Mouse (Mus musculus) megakaryocyte, embryonic 14.5 days (primary cell): Measurements from ENCODE around the gene Hnrnpa2b1. TPM values are rescaled to one million over a fixed set of nuclear protein-coding genes. Genes with fewer than 3 reads are reported as not detected.

Source experiments
- H3K27me3 ChIP-seq: replicated peaks from 2 replicates; pipeline ENCODE3; 2012; ENCODE audit warnings: inconsistent platforms
- H3K36me3 ChIP-seq: replicated peaks from 2 replicates; pipeline ENCODE3; 2012; ENCODE audit warnings: low read length, inconsistent platforms, mixed read lengths
- H3K4me1 ChIP-seq: 2 replicates; pipeline ENCODE4 v1.6.1; 2012; ENCODE audit warnings: inconsistent platforms
- H3K4me3 ChIP-seq: replicated peaks from 2 replicates; pipeline ENCODE3; 2012; ENCODE audit warnings: moderate library complexity, mild to moderate bottlenecking, inconsistent platforms
- H3K9me3 ChIP-seq: 2 replicates; pipeline ENCODE4 v1.6.1; 2012; ENCODE audit warnings: inconsistent platforms
- FLI1 ChIP-seq: IDR thresholded peaks from 2 replicates; pipeline ENCODE4 v1.6.1; 2012; ENCODE audit warnings: low read length, inconsistent platforms, mixed read lengths
- GATA1 ChIP-seq: IDR thresholded peaks from 3 replicates; pipeline ENCODE4 v1.6.1; 2012; ENCODE audit warnings: mixed read lengths, low read length, inconsistent platforms, borderline replicate concordance
- polyA plus RNA-seq: library from polyadenylated mRNA; stranded (reverse); fragments of >175 nt; gene quantifications from 2 replicates; pipeline ENCODE4 v1.2.3, GENCODE M21; 2012; ENCODE audit warnings: low replicate concordance; ENCODE audit not compliant: insufficient read depth

The Hnrnpa2b1 gene
- polyA plus RNA-seq, 1 experiment, result 192 TPM

DNA sequence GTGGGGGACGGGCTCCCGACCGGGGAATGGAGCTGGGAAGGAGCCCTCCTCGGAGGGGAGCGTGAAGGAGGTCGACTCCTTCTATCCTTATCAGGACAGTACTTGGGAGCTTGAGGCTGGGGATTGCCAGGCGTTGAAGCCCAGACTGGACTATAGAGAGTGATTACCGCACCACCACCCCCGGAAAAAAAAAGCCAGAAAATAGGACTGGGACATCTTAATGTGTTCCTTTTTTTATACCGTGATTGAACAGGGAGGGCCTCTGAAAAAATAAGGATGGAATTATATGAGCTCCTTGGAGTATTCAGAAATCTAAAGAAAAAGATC, 1.4 kb upstream of the Hnrnpa2b1 start:
- H3K36me3 ChIP-seq, result peaks cover 52% of the 10 kb centered on the region
- TF ChIP-seq GATA1, result no peak
- TF ChIP-seq FLI1, result no peak

GRCm38 (mm10) chr6:51470311-51471178, 851 bp upstream of the Hnrnpa2b1 start, which contains the start of gene Cbx3:
TSS of gene Cbx3 (plus strand) at chr6:51470360.
- no peaks in the 10 kb centered on the region for H3K9me3 ChIP-seq
- no peaks in the 10 kb centered on the region for H3K27me3 ChIP-seq
- peak within 1 kb of the TSS; percentile 97 for H3K4me3 ChIP-seq
- peaks cover 52% of the 10 kb centered on the region for H3K36me3 ChIP-seq
- peaks cover 33% of the 10 kb centered on the region for H3K4me1 ChIP-seq
- no peak for TF ChIP-seq GATA1
- no peak for TF ChIP-seq FLI1

More for the DNA sequence above, 1.4 kb upstream of the Hnrnpa2b1 start:
- H3K9me3 ChIP-seq, result no peaks in the 10 kb centered on the region
- peaks cover 27% of the 10 kb centered on the region for H3K4me1 ChIP-seq
- H3K27me3 ChIP-seq, result no peaks in the 10 kb centered on the region
- peak overlapping the region; percentile 97 for H3K4me3 ChIP-seq

DNA sequence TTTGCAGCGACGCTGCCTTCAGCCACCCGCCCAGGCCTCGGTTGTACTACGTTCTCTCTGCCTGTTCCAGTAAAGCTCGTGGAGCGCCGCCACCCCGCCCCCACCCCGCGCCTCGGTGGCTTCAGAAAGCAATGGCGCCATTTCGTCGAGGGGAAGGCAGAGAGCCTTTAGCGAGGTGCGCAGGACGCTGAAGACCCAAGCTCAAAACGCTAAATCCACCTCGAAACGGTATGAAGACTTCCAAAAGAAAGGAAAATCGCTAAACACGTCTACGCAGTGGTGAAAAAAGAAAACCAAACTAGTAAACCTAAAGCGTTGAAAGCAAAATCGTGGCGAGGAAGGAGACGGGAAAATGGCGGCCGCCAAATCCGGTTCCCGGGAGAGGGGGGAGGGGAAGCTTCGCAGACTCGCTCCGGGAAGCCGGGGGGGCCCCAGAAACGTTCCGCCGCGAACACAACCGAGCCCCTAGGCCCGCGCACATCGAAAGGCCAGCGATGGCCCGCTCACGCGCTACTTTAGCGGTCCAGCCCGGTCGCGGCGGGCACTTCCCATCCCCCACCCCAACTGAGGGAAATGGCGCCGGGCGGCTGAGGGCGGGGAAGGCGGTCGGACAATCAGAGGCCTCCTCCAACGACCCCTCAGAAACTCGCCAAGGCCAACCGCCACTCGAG, 668 bp downstream of the Hnrnpa2b1 start:
- no peaks in the 10 kb centered on the region for H3K27me3 ChIP-seq
- peaks cover 41% of the 10 kb centered on the region for H3K4me1 ChIP-seq
- TF ChIP-seq GATA1, result no peak
- H3K9me3 ChIP-seq, result no peaks in the 10 kb centered on the region
- peak overlapping the region; percentile 97 for H3K4me3 ChIP-seq
- H3K36me3 ChIP-seq, result peaks cover 52% of the 10 kb centered on the region

DNA sequence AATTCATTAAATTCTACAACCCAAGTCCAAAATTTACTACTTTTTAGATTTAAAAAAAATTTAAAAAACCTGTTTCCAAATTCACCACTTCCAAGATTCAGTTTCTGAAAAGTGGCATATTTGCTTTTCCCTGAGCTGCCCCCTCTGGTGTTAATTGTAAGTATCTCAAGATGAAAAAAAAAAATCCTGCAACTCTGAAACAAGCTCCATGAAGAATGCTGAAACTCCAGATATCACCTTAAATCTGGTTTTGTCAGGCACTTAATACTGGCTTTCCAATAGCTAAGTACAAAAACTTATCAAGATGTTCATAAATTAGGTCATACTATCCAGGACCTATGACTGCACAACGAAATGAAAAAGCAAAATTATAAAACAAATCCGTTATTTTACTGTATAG, 2.0 kb downstream of the Hnrnpa2b1 start:
- Histone ChIP-seq H3K36me3 (peaks cover 50% of the 10 kb centered on the region), H3K27me3 (no peaks in the 10 kb centered on the region), H3K4me3 (peak overlapping the region; percentile 97), H3K9me3 (no peaks in the 10 kb centered on the region), H3K4me1 (peaks cover 46% of the 10 kb centered on the region)
- TF ChIP-seq FLI1 (no peak), GATA1 (no peak)

- H3K4me1 ChIP-seq, result peaks cover 29% of the 10 kb centered on the region
- no peaks in the 10 kb centered on the region for H3K9me3 ChIP-seq
- H3K4me3 ChIP-seq, result no peak overlapping the region
- H3K27me3 ChIP-seq, result no peaks in the 10 kb centered on the region
- peaks cover 75% of the 10 kb centered on the region for H3K36me3 ChIP-seq
- TF ChIP-seq FLI1, result no peak
- no peak for TF ChIP-seq GATA1
Observed at GRCm38 (mm10) chr6:51460363-51460762, 9.3 kb downstream of the Hnrnpa2b1 start.

DNA sequence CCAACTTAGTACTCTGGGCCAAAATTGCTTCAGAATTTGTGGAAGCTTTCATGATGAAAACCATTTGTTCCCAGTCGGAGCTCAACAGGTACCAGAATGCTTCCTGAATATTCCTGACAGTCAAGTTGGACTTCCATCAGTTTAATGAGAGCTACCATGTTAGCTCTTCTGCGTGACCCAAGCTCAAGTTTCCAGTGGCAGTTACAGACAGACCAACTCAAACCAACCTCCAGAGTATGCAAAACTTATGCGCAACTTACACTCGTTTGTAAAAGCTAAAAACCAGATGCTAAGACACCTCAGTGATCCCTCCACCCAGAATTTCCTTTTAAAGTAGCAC, 9.7 kb downstream of the Hnrnpa2b1 start:
- H3K27me3 ChIP-seq, result no peaks in the 10 kb centered on the region
- TF ChIP-seq GATA1, result no peak
- no peak for TF ChIP-seq FLI1
- H3K4me3 ChIP-seq, result no peak overlapping the region
- H3K9me3 ChIP-seq, result no peaks in the 10 kb centered on the region
- H3K36me3 ChIP-seq, result peaks cover 71% of the 10 kb centered on the region
- peaks cover 29% of the 10 kb centered on the region for H3K4me1 ChIP-seq

- Histone ChIP-seq H3K9me3 (no peaks in the 10 kb centered on the region), H3K27me3 (no peaks in the 10 kb centered on the region), H3K36me3 (peaks cover 66% of the 10 kb centered on the region), H3K4me1 (peaks cover 31% of the 10 kb centered on the region), H3K4me3 (no peak overlapping the region)
- TF ChIP-seq FLI1, result no peak
- no peak for TF ChIP-seq GATA1
Observed at GRCm38 (mm10) chr6:51459313-51460020, 10.2 kb downstream of the Hnrnpa2b1 start.

DNA sequence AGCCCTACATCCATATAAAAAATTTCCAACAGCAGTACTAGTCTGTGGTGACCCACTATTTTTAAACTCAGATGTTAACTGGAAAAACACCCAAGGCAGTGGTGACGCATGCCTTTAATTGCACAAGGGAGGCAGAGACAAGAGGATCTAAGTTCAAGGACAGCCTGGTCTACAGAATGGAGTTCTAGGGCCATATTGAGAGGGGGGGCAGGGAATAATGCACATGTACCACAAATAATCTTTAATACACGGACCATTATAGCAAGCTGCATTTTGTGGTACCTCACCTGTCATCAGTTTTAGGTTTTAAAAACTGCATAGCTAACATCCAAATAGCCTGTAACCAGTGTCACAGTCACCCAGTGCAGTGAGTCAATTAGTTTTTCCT, 10.8 kb downstream of the Hnrnpa2b1 start:
- peaks cover 61% of the 10 kb centered on the region for H3K36me3 ChIP-seq
- no peak overlapping the region for H3K4me3 ChIP-seq
- TF ChIP-seq FLI1 (no peak), GATA1 (no peak)
- H3K9me3 ChIP-seq, result no peaks in the 10 kb centered on the region
- peaks cover 2% of the 10 kb centered on the region for H3K27me3 ChIP-seq
- H3K4me1 ChIP-seq, result peaks cover 27% of the 10 kb centered on the region

DNA sequence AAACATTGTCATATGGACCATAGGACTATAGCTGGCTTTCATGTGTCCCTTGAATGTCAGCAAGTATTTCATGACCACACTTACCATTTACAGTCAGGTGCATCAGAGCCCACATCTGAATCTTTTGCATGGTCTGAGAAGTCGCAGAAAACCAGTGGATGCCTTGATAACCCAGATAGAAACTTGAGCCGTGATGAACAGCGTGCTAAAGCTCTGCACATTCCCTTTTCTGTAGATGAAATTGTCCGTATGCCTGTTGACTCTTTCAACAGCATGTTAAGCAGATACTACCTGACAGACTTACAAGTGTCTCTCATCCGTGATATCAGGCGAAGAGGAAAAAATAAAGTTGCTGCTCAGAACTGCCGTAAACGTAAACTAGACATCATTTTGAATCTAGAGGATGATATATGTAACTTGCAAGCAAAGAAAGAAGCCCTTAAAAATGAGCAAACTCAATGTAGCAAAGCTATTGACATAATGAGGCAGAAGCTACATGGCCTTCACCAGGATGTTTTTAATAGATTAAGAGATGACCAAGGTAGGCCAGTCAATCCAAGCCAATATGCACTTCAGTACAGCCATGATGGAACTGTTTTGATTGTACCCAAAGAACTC, 11.8 kb downstream of the Hnrnpa2b1 start:
- H3K9me3 ChIP-seq, result no peaks in the 10 kb centered on the region
- peaks cover 7% of the 10 kb centered on the region for H3K27me3 ChIP-seq
- no peak overlapping the region for H3K4me3 ChIP-seq
- H3K36me3 ChIP-seq, result peaks cover 50% of the 10 kb centered on the region
- H3K4me1 ChIP-seq, result peaks cover 17% of the 10 kb centered on the region; the same call in 1 of the 2 replicates
- no peak for TF ChIP-seq FLI1
- no peak for TF ChIP-seq GATA1
